Mouse (Mus musculus) kidney, postnatal 10 days (tissue): ENCODE data around the gene Hacl1.

Experiments
- DNase-seq: peaks from one replicate; pipeline ENCODE4 v3.0.0; 2021; ENCODE audit warnings: mixed read lengths

Gene Hacl1

GRCm38 (mm10) chr14:31572561-31573175 lies 68.4 kb downstream of the Hacl1 start:
- no peak for DNase-seq

GRCm38 (mm10) chr14:31571419-31571818 lies 69.7 kb downstream of the Hacl1 start:
- no peak for DNase-seq

GRCm38 (mm10) chr14:31570131-31570951 lies 70.7 kb downstream of the Hacl1 start:
- DNase-seq: no peak

- DNase-seq: peak; percentile 74
Measured at GRCm38 (mm10) chr14:31569151-31569631, 71.9 kb downstream of the Hacl1 start.

GRCm38 (mm10) chr14:31565478-31566212 lies 75.4 kb downstream of the Hacl1 start:
- DNase-seq: no peak

GRCm38 (mm10) chr14:31564452-31565179 lies 76.5 kb downstream of the Hacl1 start:
- peak; percentile 85 for DNase-seq

- DNase-seq: peak; percentile 75
Measured at GRCm38 (mm10) chr14:31560886-31561285, 80.2 kb downstream of the Hacl1 start.

GRCm38 (mm10) chr14:31559216-31559615 lies 81.9 kb downstream of the Hacl1 start:
- DNase-seq: no peak

GRCm38 (mm10) chr14:31557784-31558183 lies 83.3 kb downstream of the Hacl1 start:
- no peak for DNase-seq

- DNase-seq: no peak
Measured at GRCm38 (mm10) chr14:31557273-31557672, 83.8 kb downstream of the Hacl1 start.

GRCm38 (mm10) chr14:31556526-31557260 lies 84.4 kb downstream of the Hacl1 start:
- no peak for DNase-seq

- no peak for DNase-seq
Measured at GRCm38 (mm10) chr14:31555963-31556434, 85.1 kb downstream of the Hacl1 start.

GRCm38 (mm10) chr14:31555021-31555420 lies 86.1 kb downstream of the Hacl1 start:
- DNase-seq: no peak
